Mouse (Mus musculus) ES-Bruce4 (cell line): ENCODE measurements around the gene Thbs2.

Experiments used
- CTCF ChIP-seq: IDR thresholded peaks from one replicate; pipeline ENCODE4 v1.8.1; 2011; ENCODE audit warnings: low read depth, low read length
- POLR2A ChIP-seq: IDR thresholded peaks from one replicate; pipeline ENCODE4 v1.8.1; 2011; ENCODE audit warnings: low read length; ENCODE audit not compliant: insufficient read depth

DNA sequence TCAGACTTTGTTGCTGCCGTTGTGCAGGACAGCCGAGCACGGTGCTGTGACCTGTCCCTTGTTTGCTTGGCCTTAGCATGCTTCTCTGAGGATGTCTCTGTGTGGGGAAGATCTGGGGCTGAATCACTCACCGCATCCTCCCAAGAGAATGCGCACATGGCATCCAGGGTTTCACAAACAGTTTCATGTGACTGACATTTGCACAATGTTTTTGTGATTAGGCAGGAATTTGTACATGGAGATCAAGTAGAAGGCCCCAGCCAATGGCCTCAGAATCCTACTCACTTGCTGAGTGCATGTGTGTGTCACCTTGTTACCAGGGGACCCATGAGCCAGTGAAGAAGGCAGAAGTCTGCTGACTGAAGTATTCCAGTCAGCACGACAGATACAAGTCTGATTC, 9.7 kb upstream of the Thbs2 start:
- TF ChIP-seq CTCF = no peak
- TF ChIP-seq POLR2A = no peak
